ENCODE assay signal across 19 mouse cellular contexts in genomic region chr5:137425648-137426047, GRCm38 (mm10). TPM values are rescaled to one million over a fixed set of nuclear protein-coding genes. Genes with fewer than 3 reads are reported as not detected.
DNase-seq lines count a peak whose midpoint lies in the region; ATAC-seq lines count a peak whose summit lies in the region.
"Had no signal": no experiment of that assay in that cellular context is flagged by ENCODE, and none has a peak within 500 bp of the region (broad histone marks: within the 10 kb centered on the region; RNA-seq: fewer than 3 reads in every experiment).

No protein-coding gene starts in this region.

- peaks cover 8% of the 10 kb centered on the region for H3K4me1 ChIP-seq in midbrain, embryonic 16.5 days (ENCODE audit: control insufficient read depth, insufficient read depth, low read length)
- H3K4me1 ChIP-seq in midbrain, embryonic 15.5 days = peaks cover 6% of the 10 kb centered on the region
- H3K4me1 ChIP-seq: hindbrain, embryonic 15.5 days had no signal

- ATAC-seq in CD4-positive, CD25-positive, alpha-beta regulatory T cell, adult 4 months = no peak
- ATAC-seq in midbrain, embryonic 16.5 days = no peak
- ATAC-seq in midbrain, embryonic 15.5 days (replicated peaks) = no peak
- peak; percentile 60 to 61 for ATAC-seq in hematopoietic stem cell, adult 5-6 weeks (replicated peaks in 1 of 2; ENCODE audit: insufficient read depth in 1 of 2, low FRiP score in 2 of 2, low TSS enrichment in 1 of 2, low read depth in 1 of 2, poor library complexity in 2 of 2, severe bottlenecking in 2 of 2)
- ATAC-seq: forebrain, embryonic 13.5 days; liver, postnatal 0 days had no signal

- no peaks in the 10 kb centered on the region for H3K36me3 ChIP-seq in midbrain, embryonic 16.5 days (ENCODE audit: control insufficient read depth, insufficient read depth, low read length)
- no peaks in the 10 kb centered on the region for H3K36me3 ChIP-seq in midbrain, embryonic 15.5 days (replicated peaks)
- H3K36me3 ChIP-seq: hindbrain, embryonic 15.5 days; neural tube, embryonic 13.5 days had no signal

- H3K9ac ChIP-seq in midbrain, embryonic 16.5 days (ENCODE audit: low read depth, low read length) = no peak overlapping the region
- H3K9ac ChIP-seq in midbrain, embryonic 15.5 days = no peak overlapping the region
- H3K9ac ChIP-seq: forebrain, embryonic 13.5 days; hindbrain, embryonic 15.5 days; liver, postnatal 0 days; neural tube, embryonic 13.5 days had no signal

- no peak overlapping the region for H3K4me3 ChIP-seq in midbrain, embryonic 16.5 days (ENCODE audit: low read depth, low read length)
- no peak overlapping the region for H3K4me3 ChIP-seq in midbrain, embryonic 15.5 days
- H3K4me3 ChIP-seq: forebrain, embryonic 13.5 days; hindbrain, embryonic 15.5 days; neural tube, embryonic 13.5 days had no signal

- no peaks in the 10 kb centered on the region for H3K27me3 ChIP-seq in midbrain, embryonic 16.5 days (ENCODE audit: control insufficient read depth, insufficient read depth, low read depth, low read length)
- no peaks in the 10 kb centered on the region for H3K27me3 ChIP-seq in midbrain, embryonic 15.5 days (replicated peaks)
- H3K27me3 ChIP-seq: hindbrain, embryonic 15.5 days; neural tube, embryonic 13.5 days had no signal

- peak; percentile 16 for DNase-seq in CD4-positive, CD25-positive, alpha-beta regulatory T cell, adult 2 months (ENCODE audit: low read depth, low spot score)
- DNase-seq in thymus, postnatal 14 days = peak; percentile 21
- no peak for DNase-seq in spleen, postnatal 36 days (ENCODE audit: low spot score in 2 of 2)
- no peak for DNase-seq in adrenal gland, postnatal 14 days
- DNase-seq: cerebellum, adult 2 months; embryo, embryonic 11 days; gastrocnemius, postnatal 36 days; liver, postnatal 0 days; right cerebral cortex, postnatal 14 days had no signal

- no peaks in the 10 kb centered on the region for H3K9me3 ChIP-seq in midbrain, embryonic 16.5 days (replicated peaks; ENCODE audit: control insufficient read depth, low read length, poor library complexity, severe bottlenecking)
- no peaks in the 10 kb centered on the region for H3K9me3 ChIP-seq in midbrain, embryonic 15.5 days
- H3K9me3 ChIP-seq: forebrain, embryonic 13.5 days; hindbrain, embryonic 15.5 days; neural tube, embryonic 13.5 days had no signal

- peak overlapping the region; percentile 61 for H3K27ac ChIP-seq in midbrain, embryonic 16.5 days (ENCODE audit: low read length)
- no peak overlapping the region for H3K27ac ChIP-seq in midbrain, embryonic 15.5 days
- H3K27ac ChIP-seq: forebrain, embryonic 13.5 days; hindbrain, embryonic 15.5 days; kidney, postnatal 0 days; neural tube, embryonic 13.5 days had no signal

- no peak overlapping the region for H3K4me2 ChIP-seq in midbrain, embryonic 16.5 days (ENCODE audit: low read length)
- no peak overlapping the region for H3K4me2 ChIP-seq in midbrain, embryonic 15.5 days
- H3K4me2 ChIP-seq: forebrain, embryonic 13.5 days; hindbrain, embryonic 15.5 days; midbrain, embryonic 11.5 days; neural tube, embryonic 13.5 days had no signal

- 55% methylated on average over 6 of the region's 6 CpGs for whole genome bisulfite sequencing in midbrain, embryonic 16.5 days
- WGBS in midbrain, embryonic 15.5 days = 61% methylated on average over 6 of the region's 6 CpGs

RNA-seq across cellular contexts. Expression of gene Zan, which starts 51.2 kb away (rescaled TPM):
- polyA plus RNA-seq in CD4-positive, CD25-positive, alpha-beta regulatory T cell, adult 4 months (2017; shearing (Covaris generic)) = under 1 TPM; 0.27 to 0.39 TPM
- polyA plus RNA-seq in midbrain, embryonic 16.5 days (2015; fragmentation: Nextera tagmentation; extraction: Ambion mirVana) = 0.12 and 0.18 TPM in 2 replicates
- 0.50 and 0.51 TPM in 2 replicates for polyA plus RNA-seq in midbrain, embryonic 15.5 days (2015; fragmentation: Nextera tagmentation; extraction: Ambion mirVana)
- 0.35 and 0.50 TPM in 2 replicates for total RNA-seq in hematopoietic stem cell, adult 5-6 weeks (2017)
- not detected in 2 replicates for total RNA-seq in adrenal gland, postnatal 14 days (2021)
- polyA plus RNA-seq: limb, embryonic 11.5 days had no signal

Comparison
In these comparisons a context has a peak if more than half of its experiments do, and no peak if none do; other contexts are left out.
1. DNase-seq: peak in CD4-positive, CD25-positive, alpha-beta regulatory T cell, adult 2 months (single experiment) and thymus, postnatal 14 days (single experiment); none in spleen, postnatal 36 days (0 of 2) and adrenal gland, postnatal 14 days (single experiment).
2. ATAC-seq: peak in hematopoietic stem cell, adult 5-6 weeks (2 of 2); none in CD4-positive, CD25-positive, alpha-beta regulatory T cell, adult 4 months (single experiment), midbrain, embryonic 16.5 days (single experiment) and midbrain, embryonic 15.5 days (single experiment).